Mouse (Mus musculus): ENCODE measurements at regions not wholly inside any gene's neighbourhood (a gene's known extent, or its start where the extent isn't known, plus 50 kb on each side); places are given as distances from the start of the nearest gene placed in this dataset.
"Not testable (repeated sequence)": the region's sequence is repeated elsewhere in the genome, so short reads cannot be mapped to it uniquely, and the experiment has no call there.

DNA sequence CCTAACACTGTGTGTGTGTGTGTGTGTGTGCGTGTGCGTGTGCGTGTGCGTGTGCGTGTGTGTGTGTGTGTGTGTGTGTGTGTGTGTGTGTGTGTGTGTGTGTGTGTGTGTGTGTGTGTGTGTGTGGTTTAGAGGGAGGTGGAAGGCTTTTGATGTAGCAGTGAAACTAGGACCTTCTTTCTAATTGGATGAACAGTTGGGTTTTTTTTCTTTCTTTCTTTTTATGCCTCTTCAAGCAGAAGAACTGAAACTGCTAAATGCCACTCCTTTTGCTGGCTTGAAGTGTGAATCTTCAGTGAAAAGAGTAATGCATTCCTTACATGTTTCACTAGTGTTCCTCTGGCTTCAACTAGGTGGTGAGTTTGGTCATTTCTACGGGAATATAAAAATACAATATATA is 524.6 kb upstream of the Olfr1507 start:
- DNase-seq (ENCODE audit: low read depth), result not testable (repeated sequence)

DNA sequence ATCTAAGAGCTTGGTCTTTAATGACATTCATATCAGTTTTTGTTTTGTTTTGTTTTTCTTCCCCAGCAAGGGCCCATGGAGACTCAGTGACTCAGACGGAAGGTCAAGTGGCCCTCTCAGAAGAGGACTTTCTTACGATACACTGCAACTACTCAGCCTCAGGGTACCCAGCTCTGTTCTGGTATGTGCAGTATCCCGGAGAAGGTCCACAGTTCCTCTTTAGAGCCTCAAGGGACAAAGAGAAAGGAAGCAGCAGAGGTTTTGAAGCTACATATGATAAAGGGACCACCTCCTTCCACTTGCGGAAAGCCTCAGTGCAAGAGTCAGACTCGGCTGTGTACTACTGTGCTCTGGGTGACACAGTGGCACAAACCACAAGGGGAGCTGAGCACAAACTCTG is 512.2 kb upstream of the Olfr1507 start:
- not testable (repeated sequence) for DNase-seq (ENCODE audit: low read depth)

- DNase-seq (ENCODE audit: low read depth), result not testable (repeated sequence)
Measured at GRCm38 (mm10) chr14:53007323-53007722, 511.8 kb upstream of the Olfr1507 start.

- DNase-seq (ENCODE audit: low read depth), result not testable (repeated sequence)
Measured at GRCm38 (mm10) chr14:53001289-53001688, 505.7 kb upstream of the Olfr1507 start.

- DNase-seq (ENCODE audit: low read depth), result not testable (repeated sequence)
Measured at GRCm38 (mm10) chr14:52992106-52992760, 496.7 kb upstream of the Olfr1507 start.

DNA sequence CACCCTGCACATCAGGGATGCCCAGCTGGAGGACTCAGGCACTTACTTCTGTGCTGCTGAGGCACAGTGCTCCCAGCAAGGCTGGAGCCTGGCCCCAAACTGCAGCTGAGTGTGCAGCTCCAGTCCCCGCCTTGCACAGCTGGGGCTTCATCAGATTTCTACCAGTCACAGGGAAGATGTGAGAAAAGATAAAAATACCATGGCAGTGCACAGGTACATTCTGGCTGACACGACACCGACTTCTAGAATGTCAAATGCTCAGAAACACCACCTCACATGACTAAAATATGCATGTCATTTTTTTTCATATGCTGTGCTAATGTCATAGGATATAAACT is 495.7 kb upstream of the Olfr1507 start:
- not testable (repeated sequence) for DNase-seq (ENCODE audit: low read depth)

DNA sequence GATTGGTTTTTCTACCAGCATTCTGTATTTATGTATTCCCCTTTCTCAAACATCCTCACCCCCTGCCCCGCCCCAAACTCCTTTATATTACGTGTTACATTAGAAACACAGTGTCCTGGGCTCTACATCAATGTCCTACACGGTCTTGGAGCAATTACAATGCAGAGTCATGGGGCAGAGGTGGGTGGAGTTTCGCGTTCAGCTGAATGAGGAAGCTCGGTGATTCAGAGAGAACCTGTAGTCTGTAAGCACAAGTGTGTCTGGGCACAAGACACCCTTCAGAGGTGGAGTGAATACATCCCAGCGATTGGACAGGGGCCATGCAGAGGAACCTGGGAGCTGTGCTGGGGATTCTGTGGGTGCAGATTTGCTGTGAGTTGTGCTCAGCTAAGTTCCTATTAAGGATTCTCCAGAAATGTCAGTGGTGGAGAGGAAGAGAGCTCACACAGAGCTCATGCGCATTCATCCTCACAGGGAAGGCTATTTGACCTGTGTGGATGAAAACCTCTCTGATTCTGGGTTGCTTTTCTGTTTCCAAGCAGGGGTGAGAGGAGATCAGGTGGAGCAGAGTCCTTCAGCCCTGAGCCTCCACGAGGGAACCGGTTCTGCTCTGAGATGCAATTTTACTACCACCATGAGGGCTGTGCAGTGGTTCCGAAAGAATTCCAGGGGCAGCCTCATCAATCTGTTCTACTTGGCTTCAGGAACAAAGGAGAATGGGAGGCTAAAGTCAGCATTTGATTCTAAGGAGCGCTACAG is 495.2 kb upstream of the Olfr1507 start:
- DNase-seq (ENCODE audit: low read depth), result not testable (repeated sequence)

- not testable (repeated sequence) for DNase-seq (ENCODE audit: low read depth)
Measured at GRCm38 (mm10) chr14:52989940-52990339, 494.4 kb upstream of the Olfr1507 start.

GRCm38 (mm10) chr14:52988563-52988962 is 493.0 kb upstream of the Olfr1507 start:
- not testable (repeated sequence) for DNase-seq (ENCODE audit: low read depth)

GRCm38 (mm10) chr14:52972207-52973003 is 476.9 kb upstream of the Olfr1507 start:
- DNase-seq (ENCODE audit: low read depth), result not testable (repeated sequence)

- DNase-seq (ENCODE audit: low read depth), result not testable (repeated sequence)
Measured at GRCm38 (mm10) chr14:52962110-52962509, 466.6 kb upstream of the Olfr1507 start.

- not testable (repeated sequence) for DNase-seq (ENCODE audit: low read depth)
Measured at GRCm38 (mm10) chr14:52956515-52956914, 461.0 kb upstream of the Olfr1507 start.

DNA sequence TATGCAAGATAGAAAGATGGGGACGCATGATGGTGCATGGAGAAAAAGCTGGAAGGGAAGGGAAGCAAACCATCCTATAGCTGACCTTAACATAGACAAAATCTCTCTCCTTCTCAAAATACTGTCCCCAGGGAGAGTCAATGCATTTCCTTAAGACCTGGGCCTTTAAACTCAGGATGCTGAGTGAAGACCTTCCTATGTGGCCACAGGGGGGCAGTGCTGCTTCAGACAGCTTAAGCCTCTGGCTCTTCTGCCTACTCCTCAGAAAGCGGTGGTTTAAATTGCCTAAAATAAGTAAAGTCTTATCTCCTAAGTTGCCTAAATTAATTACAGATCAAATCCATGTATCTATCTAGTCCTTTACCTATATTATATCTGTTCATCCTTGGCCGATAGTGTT is 449.4 kb upstream of the Olfr1507 start:
- DNase-seq (ENCODE audit: low read depth), result not testable (repeated sequence)

DNA sequence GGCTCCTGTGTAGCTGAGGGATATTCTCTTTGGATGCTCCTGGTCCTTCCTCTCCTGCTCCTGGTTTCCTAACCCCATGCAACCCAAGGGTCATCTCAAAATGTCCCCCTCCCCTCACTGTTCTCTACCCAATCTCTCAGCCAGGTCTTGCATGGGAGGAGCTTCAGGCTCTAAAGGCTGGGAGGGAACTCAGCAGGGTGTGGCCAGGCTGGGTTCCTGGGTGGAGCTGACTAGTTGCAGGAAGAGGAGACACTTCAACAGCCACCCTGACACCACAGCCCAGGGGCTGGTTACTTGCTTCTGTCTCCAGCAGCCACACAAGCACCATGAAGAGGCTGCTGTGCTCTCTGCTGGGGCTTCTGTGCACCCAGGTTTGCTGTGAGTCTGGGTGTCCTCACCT is 446.9 kb upstream of the Olfr1507 start:
- not testable (repeated sequence) for DNase-seq (ENCODE audit: low read depth)

- DNase-seq (ENCODE audit: low read depth), result not testable (repeated sequence)
Measured at GRCm38 (mm10) chr14:52941747-52942146, 446.2 kb upstream of the Olfr1507 start.

GRCm38 (mm10) chr14:52920138-52920537 is 424.6 kb upstream of the Olfr1507 start:
- not testable (repeated sequence) for DNase-seq (ENCODE audit: low read depth)

GRCm38 (mm10) chr14:52913814-52914213 is 418.3 kb upstream of the Olfr1507 start:
- not testable (repeated sequence) for DNase-seq (ENCODE audit: low read depth)

DNA sequence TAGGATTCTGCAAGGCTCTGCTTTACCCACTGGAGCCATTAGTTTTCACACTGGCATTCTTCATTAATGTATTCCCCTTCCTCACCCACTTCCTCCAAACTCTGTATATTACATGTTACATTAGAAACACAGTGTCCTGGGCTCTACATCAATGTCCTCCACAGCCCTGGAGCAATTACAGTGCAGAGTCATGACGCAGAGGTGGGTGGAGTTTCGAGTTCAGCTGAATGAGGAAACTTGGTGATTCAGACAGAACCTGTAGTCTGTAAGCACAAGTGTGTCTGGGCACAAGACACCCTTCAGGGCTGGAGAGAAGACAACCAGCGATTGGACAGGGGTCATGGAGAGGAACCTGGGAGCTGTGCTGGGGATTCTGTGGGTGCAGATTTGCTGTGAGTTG is 404.1 kb upstream of the Olfr1507 start:
- DNase-seq (ENCODE audit: low read depth), result not testable (repeated sequence)

GRCm38 (mm10) chr14:52898310-52898709 is 402.8 kb upstream of the Olfr1507 start:
- not testable (repeated sequence) for DNase-seq (ENCODE audit: low read depth)

DNA sequence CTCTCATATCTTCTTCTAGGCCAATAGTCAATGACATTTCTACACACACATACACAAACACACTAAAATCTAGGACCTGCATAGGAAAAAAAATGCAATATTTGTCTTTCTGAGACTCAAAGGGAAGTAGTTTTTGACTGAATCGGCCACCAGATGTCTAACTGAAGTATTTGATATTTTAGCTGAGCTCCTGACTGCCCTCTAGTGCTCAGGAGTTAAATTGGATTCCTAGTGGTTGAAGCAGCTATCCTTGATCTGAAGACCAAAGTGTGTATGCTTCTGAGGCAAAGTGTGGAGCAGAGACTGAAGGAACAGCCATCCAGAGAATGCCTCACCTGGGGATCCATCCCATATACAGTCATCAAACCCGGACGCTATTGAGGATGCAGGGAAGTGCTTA is 384.4 kb upstream of the Olfr1507 start:
- not testable (repeated sequence) for DNase-seq (ENCODE audit: low read depth)

- DNase-seq (ENCODE audit: low read depth), result not testable (repeated sequence)
Measured at GRCm38 (mm10) chr14:52863841-52864240, 368.3 kb upstream of the Olfr1507 start.

DNA sequence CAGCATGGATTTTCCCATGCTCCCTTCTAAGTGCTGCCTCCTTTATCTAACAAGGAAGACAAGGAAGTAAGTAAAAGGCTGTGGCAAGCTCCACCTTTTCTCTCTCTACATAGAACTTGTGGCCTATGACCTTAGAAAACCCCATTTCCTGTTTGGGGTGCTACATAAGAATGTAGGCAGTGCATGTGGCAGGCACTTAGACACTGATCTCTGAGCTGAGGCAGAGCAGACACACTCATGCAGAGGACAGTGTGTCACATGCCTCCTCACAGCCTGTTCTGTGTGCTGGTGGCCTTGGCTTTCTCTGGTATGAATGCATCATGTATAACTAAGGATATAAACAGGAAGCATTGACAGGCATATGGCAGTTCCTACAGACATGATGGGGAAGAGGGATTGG is 367.6 kb upstream of the Olfr1507 start:
- not testable (repeated sequence) for DNase-seq (ENCODE audit: low read depth)

Measured in naive thymus-derived CD4-positive, alpha-beta T cell, adult 2 months (primary cell).